Mouse (Mus musculus) stomach, postnatal 0 days (tissue): ENCODE results near the gene Rmnd5b. TPM values are rescaled to one million over a fixed set of nuclear protein-coding genes. Genes with fewer than 3 reads are reported as not detected.

Experiments
- ATAC-seq: fragments of 200-750 bp; cut with Nextera tagmentation; 2 replicates; pipeline ENCODE4 v1.8.0; 2017; ENCODE audit not compliant: low FRiP score, low TSS enrichment
- DNase-seq: peaks from one replicate; pipeline ENCODE4 v3.0.0-alpha.2; 2016; ENCODE audit warnings: low spot score
- H3K27ac ChIP-seq: fragments of 300-500 bp; sonication (generic); replicated peaks from 2 replicates; pipeline ENCODE4 v1.5.1; 2014; ENCODE audit warnings: mild to moderate bottlenecking, control low read depth
- H3K27me3 ChIP-seq: fragments of 300-500 bp; sonication (generic); 2 replicates; pipeline ENCODE4 v1.6.1; 2014; ENCODE audit warnings: low read length; ENCODE audit not compliant: control insufficient read depth, insufficient read depth
- H3K36me3 ChIP-seq: fragments of 300-500 bp; sonication (generic); 2 replicates; pipeline ENCODE4 v1.6.1; 2014; ENCODE audit warnings: low read length, mixed read lengths; ENCODE audit not compliant: control insufficient read depth, insufficient read depth
- H3K4me1 ChIP-seq: fragments of 300-500 bp; sonication (generic); replicated peaks from 2 replicates; pipeline ENCODE4 v1.6.1; 2014; ENCODE audit warnings: antibody characterized with exemption; ENCODE audit not compliant: control insufficient read depth, insufficient read depth
- H3K4me2 ChIP-seq: fragments of 300-500 bp; sonication (generic); replicated peaks from 2 replicates; pipeline ENCODE4 v1.6.1; 2014; ENCODE audit warnings: low read depth, mild to moderate bottlenecking, control low read depth, moderate library complexity
- H3K4me3 ChIP-seq: fragments of 300-500 bp; sonication (generic); 2 replicates; pipeline ENCODE4 v1.5.1; 2014; ENCODE audit warnings: low read depth, low read length, control low read depth
- H3K9ac ChIP-seq: fragments of 300-500 bp; sonication (generic); 2 replicates; pipeline ENCODE4 v1.6.1; 2014; ENCODE audit warnings: mild to moderate bottlenecking, low read length, control low read depth, mixed read lengths
- H3K9me3 ChIP-seq: fragments of 300-500 bp; sonication (generic); 2 replicates; pipeline ENCODE4 v1.6.1; 2016; ENCODE audit warnings: low read length; ENCODE audit not compliant: control insufficient read depth
- CTCF ChIP-seq: IDR thresholded peaks from 2 replicates; pipeline ENCODE4 v1.5.1; 2016; ENCODE audit warnings: antibody characterized with exemption, low read depth, mild to moderate bottlenecking, moderate library complexity
- EP300 ChIP-seq: optimal IDR thresholded peaks from 2 replicates; pipeline ENCODE3; 2016; ENCODE audit warnings: antibody characterized with exemption
- WGBS: fragments of 180-500 bp; shearing (Covaris S2); extraction: QIAGEN DNeasy Blood & Tissue Kit; methylation state at CpG from one replicate; pipeline ENCODE4 v1.1.7; 2014; 5-methylcytosine and 5-hydroxymethylcytosine counted together
- polyA plus RNA-seq: library from polyadenylated mRNA; unstranded; fragments of >200 nt; fragmentation: Nextera tagmentation; extraction: Ambion mirVana; gene quantifications from 2 replicates; pipeline ENCODE4 v1.2.1, GENCODE M21; 2015

Gene Rmnd5b
- polyA plus RNA-seq, 1 experiment from 2014 or later = 34.6 TPM

DNA sequence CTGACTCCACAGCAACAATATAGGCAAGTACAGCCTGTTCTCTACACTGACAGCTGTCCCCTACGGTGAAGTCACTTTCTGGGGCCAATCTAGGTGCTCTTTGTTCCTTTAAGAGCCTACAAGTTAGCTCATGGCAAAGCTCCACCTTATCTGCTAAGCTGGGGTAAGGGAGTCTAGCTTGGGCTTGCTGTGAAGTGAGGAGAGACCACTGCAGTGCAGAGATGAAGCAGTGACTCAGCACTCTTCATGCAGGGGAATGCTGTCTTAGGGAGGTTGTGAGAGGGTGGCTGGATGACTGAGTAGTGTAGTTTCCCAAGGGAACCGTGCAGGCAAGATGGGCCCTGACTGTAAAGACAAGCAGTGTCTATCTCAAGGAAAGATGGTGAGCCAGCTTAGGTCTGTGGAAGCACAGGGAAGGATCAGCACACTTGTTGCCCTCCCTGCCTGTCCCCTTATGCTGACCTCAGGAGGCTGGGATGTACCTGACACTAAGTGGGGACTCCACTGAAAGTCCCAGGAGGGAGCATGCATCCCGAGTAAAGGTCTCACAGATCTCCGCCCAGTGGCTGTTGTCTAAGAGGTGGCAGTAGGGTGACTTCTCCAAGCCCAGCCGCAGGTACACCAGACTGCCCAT is 10.4 kb downstream of the Rmnd5b start:
- no peak for TF ChIP-seq EP300
- TF ChIP-seq CTCF = no peak
- Histone ChIP-seq H3K27me3 (no peaks in the 10 kb centered on the region), H3K4me2 (no peak overlapping the region), H3K36me3 (peaks cover 31% of the 10 kb centered on the region), H3K4me3 (no peak overlapping the region), H3K4me1 (peaks cover under 1% of the 10 kb centered on the region; the same call in 1 of the 2 replicates), H3K9me3 (no peaks in the 10 kb centered on the region), H3K9ac (no peak overlapping the region), H3K27ac (no peak overlapping the region)
- DNase-seq = no peak
- no peak for ATAC-seq
- 77% methylated on average over 5 of the region's 5 CpGs for WGBS

DNA sequence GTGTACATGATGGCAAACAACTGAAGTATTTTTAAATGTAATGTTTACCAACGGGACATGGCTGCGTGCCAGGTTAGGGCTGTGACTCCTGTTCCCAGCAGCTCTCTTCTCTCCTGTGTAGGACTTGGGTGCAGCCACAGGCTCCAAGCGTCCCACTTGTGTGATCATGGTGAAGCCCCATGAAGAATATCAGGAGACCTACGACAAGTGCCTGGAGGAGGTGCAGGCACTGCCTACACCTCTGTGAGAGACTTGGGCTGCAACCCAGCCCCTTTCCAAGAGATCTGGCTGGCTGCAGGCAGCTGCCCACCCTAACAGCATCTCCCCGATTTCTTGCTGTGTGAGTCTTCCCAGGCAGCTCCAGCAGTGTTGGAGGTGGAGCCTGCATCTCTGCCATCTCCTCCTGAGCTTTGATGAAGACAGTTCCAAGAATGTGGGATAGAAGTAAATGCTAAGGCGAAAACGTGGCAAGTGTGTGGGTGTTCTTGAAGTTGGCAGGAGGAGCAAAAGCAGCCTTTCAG is 12.7 kb downstream of the Rmnd5b start:
- ATAC-seq = no peak
- no peak overlapping the region for H3K4me3 ChIP-seq
- 74% methylated on average over 7 of the region's 7 CpGs for WGBS
- no peak overlapping the region for H3K9ac ChIP-seq
- no peaks in the 10 kb centered on the region for H3K27me3 ChIP-seq
- no peak for TF ChIP-seq CTCF
- no peak for TF ChIP-seq EP300
- no peak overlapping the region for H3K27ac ChIP-seq
- peaks cover 31% of the 10 kb centered on the region for H3K36me3 ChIP-seq
- H3K4me1 ChIP-seq = peaks cover 2% of the 10 kb centered on the region; the same call in 1 of the 2 replicates
- DNase-seq = peak; percentile 57
- H3K4me2 ChIP-seq = no peak overlapping the region
- H3K9me3 ChIP-seq = no peaks in the 10 kb centered on the region

DNA sequence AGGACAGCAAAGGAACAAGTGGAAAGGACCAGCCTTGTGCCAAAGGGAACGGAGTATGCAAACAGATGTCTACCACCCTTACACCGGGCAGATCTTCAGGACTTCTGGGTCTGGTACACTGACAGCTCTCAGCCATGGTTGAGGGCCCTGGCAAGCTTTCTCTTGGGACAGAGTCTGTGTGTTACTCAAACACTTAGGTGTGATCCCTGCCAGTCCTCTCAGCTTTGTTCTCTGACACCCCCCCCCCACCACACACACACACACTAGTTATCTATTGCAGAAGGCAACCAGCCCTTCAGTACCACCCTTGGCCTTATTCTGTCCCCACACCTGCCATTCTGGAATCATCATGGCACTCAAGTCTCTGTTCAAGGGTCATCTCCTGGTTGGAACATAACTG is 13.9 kb downstream of the Rmnd5b start:
- WGBS = 90% methylated on average over 2 of the region's 2 CpGs
- H3K9me3 ChIP-seq = no peaks in the 10 kb centered on the region
- ATAC-seq (no peak), DNase-seq (no peak)
- no peak overlapping the region for H3K9ac ChIP-seq
- H3K4me1 ChIP-seq = peaks cover 2% of the 10 kb centered on the region; the same call in 1 of the 2 replicates
- TF ChIP-seq CTCF (no peak), EP300 (no peak)
- no peak overlapping the region for H3K4me2 ChIP-seq
- H3K27ac ChIP-seq = no peak overlapping the region
- H3K27me3 ChIP-seq = no peaks in the 10 kb centered on the region
- no peak overlapping the region for H3K4me3 ChIP-seq
- H3K36me3 ChIP-seq = peaks cover 20% of the 10 kb centered on the region

DNA sequence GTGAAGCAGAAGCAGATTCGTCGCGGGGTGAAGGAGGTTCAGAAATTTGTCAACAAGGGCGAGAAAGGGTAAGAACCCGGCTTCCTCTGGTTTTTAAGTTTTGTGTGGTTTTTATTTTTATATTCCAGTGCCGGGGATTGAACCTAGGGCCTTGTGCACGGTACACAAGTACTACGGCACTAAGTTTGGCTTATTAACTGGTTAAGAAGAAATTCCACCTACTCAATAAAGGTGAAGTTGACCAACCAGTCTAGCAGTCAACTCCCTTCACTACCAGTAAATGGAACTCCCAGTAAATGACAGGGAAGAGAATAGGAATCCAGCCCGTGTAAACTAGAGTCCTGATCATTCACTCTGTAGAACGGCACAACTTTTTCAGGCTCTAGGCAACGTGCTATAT is 15.6 kb downstream of the Rmnd5b start:
- peaks cover 2% of the 10 kb centered on the region; the same call in 1 of the 2 replicates for H3K4me1 ChIP-seq
- H3K9ac ChIP-seq = peak overlapping the region; percentile 85
- peak overlapping the region; percentile 83 for H3K4me3 ChIP-seq
- ATAC-seq (no peak), DNase-seq (no peak)
- H3K9me3 ChIP-seq = no peaks in the 10 kb centered on the region
- H3K36me3 ChIP-seq = peaks cover 20% of the 10 kb centered on the region
- 0% methylated on average over 11 of the region's 11 CpGs for WGBS
- no peaks in the 10 kb centered on the region for H3K27me3 ChIP-seq
- H3K27ac ChIP-seq = peak overlapping the region; percentile 84
- TF ChIP-seq EP300 = no peak
- no peak for TF ChIP-seq CTCF
- peak overlapping the region; percentile 82 for H3K4me2 ChIP-seq

DNA sequence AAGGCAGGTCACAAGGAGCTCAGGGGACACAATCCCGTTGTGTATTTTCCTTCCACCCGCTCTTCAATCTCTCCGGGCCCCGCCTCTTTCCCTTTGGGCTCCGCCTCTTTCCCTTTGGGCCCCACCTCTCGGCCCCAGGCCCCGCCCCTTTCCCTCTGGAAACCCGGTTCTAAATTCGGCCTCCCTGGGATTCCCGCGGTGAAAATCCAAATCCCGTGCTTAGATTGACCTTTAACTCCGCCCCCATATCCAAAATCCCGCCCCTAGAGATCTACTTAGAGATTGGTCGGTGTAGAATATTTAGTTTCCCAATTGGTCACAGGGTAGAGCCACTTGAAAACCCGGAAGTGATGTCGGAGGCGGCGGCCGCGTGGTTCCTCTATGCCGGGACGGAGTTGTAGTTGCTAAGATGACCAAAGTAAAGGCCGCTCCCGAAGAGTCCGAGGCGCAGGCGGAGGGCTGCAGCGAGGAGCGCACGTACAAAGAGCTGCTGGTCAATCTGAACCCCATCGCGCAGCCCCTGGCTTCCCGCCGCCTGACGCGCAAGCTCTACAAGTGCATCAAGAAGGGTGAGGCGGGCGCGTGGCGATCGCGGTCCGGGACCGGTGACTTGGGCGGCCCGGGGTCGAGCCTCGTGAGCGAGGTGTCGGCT is 16.2 kb downstream of the Rmnd5b start, which contains the start of gene Nhp2:
Gene Nhp2, plus strand, starts transcription at position 327 of the 652 bp plus-strand sequence.
- Histone ChIP-seq H3K27ac (peak within 1 kb of the TSS; percentile 84), H3K4me3 (peak within 1 kb of the TSS; percentile 83), H3K4me1 (peaks cover 5% of the 10 kb centered on the region), H3K9me3 (no peaks in the 10 kb centered on the region), H3K9ac (peak within 1 kb of the TSS; percentile 85), H3K27me3 (no peaks in the 10 kb centered on the region), H3K4me2 (peak within 1 kb of the TSS; percentile 82), H3K36me3 (peaks cover 15% of the 10 kb centered on the region)
- ATAC-seq (peak; percentile 93), DNase-seq (peak; percentile 97)
- no peak for TF ChIP-seq EP300
- no peak; the same call in 1 of the 2 replicates for TF ChIP-seq CTCF
- WGBS = under 1% methylated on average over 51 of the region's 51 CpGs
